In genomic region chr5:36894604-36895368, GRCm38 (mm10) we compare ENCODE assay signal across 21 mouse cellular contexts. TPM values are rescaled to one million over a fixed set of nuclear protein-coding genes. Genes with fewer than 3 reads are reported as not detected.
DNase-seq lines count a peak whose midpoint lies in the region; ATAC-seq and TF ChIP-seq lines count a peak whose summit lies in the region.
"Had no signal": no experiment of that assay in that cellular context is flagged by ENCODE, and none has a peak within 500 bp of the region (broad histone marks: within the 10 kb centered on the region; RNA-seq: fewer than 3 reads in every experiment).

No protein-coding gene starts in this region.

- no peaks in the 10 kb centered on the region for H3K9me3 ChIP-seq in midbrain, embryonic 16.5 days (replicated peaks; ENCODE audit: control insufficient read depth, low read length, poor library complexity, severe bottlenecking)
- H3K9me3 ChIP-seq in midbrain, embryonic 11.5 days (ENCODE audit: control insufficient read depth, low read length), result no peaks in the 10 kb centered on the region
- H3K9me3 ChIP-seq in heart, embryonic 11.5 days (replicated peaks; ENCODE audit: control insufficient read depth, low read length), result no peaks in the 10 kb centered on the region
- H3K9me3 ChIP-seq: forebrain, embryonic 10.5 days; hindbrain, embryonic 15.5 days; kidney, embryonic 15.5 days; limb, embryonic 15.5 days; neural tube, embryonic 12.5 days had no signal

- H3K4me1 ChIP-seq in midbrain, embryonic 16.5 days (ENCODE audit: control insufficient read depth, insufficient read depth, low read length), result peaks cover 17% of the 10 kb centered on the region
- 0 out of 2 replicates have a peak, but pooled peaks cover 2% of the 10 kb centered on the region for H3K4me1 ChIP-seq in midbrain, embryonic 11.5 days (ENCODE audit: control insufficient read depth, insufficient read depth, low read length)
- peaks cover 76% of the 10 kb centered on the region for H3K4me1 ChIP-seq in olfactory bulb, adult 2 months (ENCODE audit: control insufficient read depth, insufficient read depth, low read length)
- peaks cover 12% of the 10 kb centered on the region for H3K4me1 ChIP-seq in heart, embryonic 11.5 days (ENCODE audit: control insufficient read depth, insufficient read depth, low read length)
- H3K4me1 ChIP-seq: kidney, embryonic 15.5 days; limb, embryonic 15.5 days had no signal

- no peak for DNase-seq in cerebellum, postnatal 4 days (ENCODE audit: low spot score in 2 of 2)
- no peak for DNase-seq in midbrain, embryonic 11.5 days (ENCODE audit: low spot score, missing footprints)
- peak; percentile 95 for DNase-seq in cerebellum, adult 9-10 months
- no peak for DNase-seq in testis, postnatal 10 days (ENCODE audit: low spot score)
- DNase-seq: adrenal gland, adult 2 months; kidney, postnatal 4 days; right cerebral cortex, postnatal 14 days; spleen, adult 18-20 months; thymus, adult 18-20 months had no signal

- H3K4me3 ChIP-seq in midbrain, embryonic 16.5 days (ENCODE audit: low read depth, low read length), result no peak overlapping the region
- H3K4me3 ChIP-seq in midbrain, embryonic 11.5 days (ENCODE audit: low read depth, low read length), result no peak overlapping the region
- H3K4me3 ChIP-seq in olfactory bulb, adult 2 months (ENCODE audit: insufficient read depth, low read depth, low read length), result no peak overlapping the region
- H3K4me3 ChIP-seq in heart, embryonic 11.5 days (ENCODE audit: low read depth, low read length), result no peak overlapping the region
- H3K4me3 ChIP-seq: forebrain, embryonic 10.5 days; hindbrain, embryonic 15.5 days; kidney, embryonic 15.5 days; limb, embryonic 15.5 days; neural tube, embryonic 12.5 days had no signal

- H3K36me3 ChIP-seq in midbrain, embryonic 16.5 days (ENCODE audit: control insufficient read depth, insufficient read depth, low read length), result no peaks in the 10 kb centered on the region
- no peaks in the 10 kb centered on the region for H3K36me3 ChIP-seq in midbrain, embryonic 11.5 days (ENCODE audit: control insufficient read depth, insufficient read depth, low read length)
- H3K36me3 ChIP-seq in heart, embryonic 11.5 days (ENCODE audit: control insufficient read depth, insufficient read depth, low read length), result no peaks in the 10 kb centered on the region
- H3K36me3 ChIP-seq: forebrain, embryonic 10.5 days; hindbrain, embryonic 15.5 days; kidney, embryonic 15.5 days; limb, embryonic 15.5 days; neural tube, embryonic 12.5 days had no signal

- no peak overlapping the region for H3K9ac ChIP-seq in midbrain, embryonic 16.5 days (ENCODE audit: low read depth, low read length)
- H3K9ac ChIP-seq in midbrain, embryonic 11.5 days (ENCODE audit: low read length), result no peak overlapping the region
- no peak overlapping the region for H3K9ac ChIP-seq in heart, embryonic 11.5 days (ENCODE audit: low read depth, low read length)
- H3K9ac ChIP-seq: hindbrain, embryonic 15.5 days; kidney, embryonic 15.5 days; limb, embryonic 15.5 days; neural tube, embryonic 12.5 days had no signal

- 81% methylated on average over 6 of the region's 6 CpGs for WGBS in midbrain, embryonic 16.5 days
- 85% methylated on average over 6 of the region's 6 CpGs for WGBS in midbrain, embryonic 11.5 days
- 57% methylated on average over 6 of the region's 6 CpGs for WGBS in olfactory bulb, adult 2 months
- 76% methylated on average over 6 of the region's 6 CpGs for WGBS in heart, embryonic 11.5 days (ENCODE audit: insufficient replicate concordance)

- no peak overlapping the region for H3K4me2 ChIP-seq in midbrain, embryonic 16.5 days (ENCODE audit: low read length)
- no peak overlapping the region for H3K4me2 ChIP-seq in midbrain, embryonic 11.5 days
- H3K4me2 ChIP-seq in heart, embryonic 11.5 days, result no peak overlapping the region
- H3K4me2 ChIP-seq: hindbrain, embryonic 15.5 days; kidney, embryonic 15.5 days; limb, embryonic 15.5 days; neural tube, embryonic 12.5 days had no signal

- ATAC-seq in cerebellum, adult (ENCODE audit: insufficient number of reproducible peaks, low FRiP score, low TSS enrichment), result peak; percentile 62
- ATAC-seq in midbrain, embryonic 16.5 days, result no peak
- no peak for ATAC-seq in midbrain, embryonic 11.5 days (ENCODE audit: low FRiP score)
- no peak for ATAC-seq in heart, embryonic 11.5 days (replicated peaks; ENCODE audit: insufficient number of reproducible peaks, low FRiP score, low TSS enrichment)
- ATAC-seq: intestine, postnatal 0 days; lung, postnatal 0 days had no signal

- H3K27ac ChIP-seq in midbrain, embryonic 16.5 days (ENCODE audit: low read length), result 0 out of 2 replicates have a peak overlapping the region, but pooled peaks have one; percentile 11
- no peak overlapping the region for H3K27ac ChIP-seq in midbrain, embryonic 11.5 days (ENCODE audit: low read depth, low read length)
- peak overlapping the region; percentile 89 for H3K27ac ChIP-seq in olfactory bulb, adult 2 months (ENCODE audit: insufficient read depth, low read depth, low read length)
- no peak overlapping the region for H3K27ac ChIP-seq in heart, embryonic 11.5 days (ENCODE audit: low read depth, low read length)
- H3K27ac ChIP-seq: forebrain, embryonic 10.5 days; hindbrain, embryonic 15.5 days; kidney, embryonic 15.5 days; limb, embryonic 15.5 days; neural tube, embryonic 12.5 days had no signal

- no peak for TF ChIP-seq CTCF in olfactory bulb, adult 2 months (IDR thresholded peaks at IDR 0.05; ENCODE audit: insufficient read depth, low read depth, low read length)

- no peak for TF ChIP-seq POLR2A in olfactory bulb, adult 2 months (IDR thresholded peaks at IDR 0.05; ENCODE audit: insufficient read depth, low read depth, low read length)

- H3K27me3 ChIP-seq in midbrain, embryonic 16.5 days (ENCODE audit: control insufficient read depth, insufficient read depth, low read depth, low read length), result no peaks in the 10 kb centered on the region
- H3K27me3 ChIP-seq in midbrain, embryonic 11.5 days (ENCODE audit: control insufficient read depth, insufficient read depth, low read length), result no peaks in the 10 kb centered on the region
- no peaks in the 10 kb centered on the region; the same call in none of the 2 replicates for H3K27me3 ChIP-seq in heart, embryonic 11.5 days (ENCODE audit: control insufficient read depth, insufficient read depth, low read length)
- H3K27me3 ChIP-seq: hindbrain, embryonic 15.5 days; neural tube, embryonic 12.5 days had no signal

RNA-seq across cellular contexts. Expression of gene Ppp2r2c, which starts 26.5 kb away (rescaled TPM):
- 56.8 and 61.1 TPM in 2 replicates for polyA plus RNA-seq in midbrain, embryonic 16.5 days (2015; fragmentation: Nextera tagmentation; extraction: Ambion mirVana)
- 1.2 TPM in 2 replicates for polyA plus RNA-seq in midbrain, embryonic 11.5 days (2014; fragmentation: Nextera tagmentation; extraction: Ambion mirVana)
- 124 TPM in 1 of 2 replicates, not detected in the other for polyA plus RNA-seq in olfactory bulb, adult 2 months (2012; ENCODE audit: insufficient read depth, insufficient read length, low replicate concordance, missing spikeins)
- 0.19 and 0.72 TPM in 2 replicates for polyA plus RNA-seq in heart, embryonic 11.5 days (2014; fragmentation: Nextera tagmentation; extraction: Ambion mirVana)
- polyA plus RNA-seq: heart, postnatal 0 days; lung, postnatal 0 days had no signal

Comparison
In these comparisons a context has a peak if more than half of its experiments do, and no peak if none do; other contexts are left out.
1. H3K27ac ChIP-seq: peak in midbrain, embryonic 16.5 days (single experiment) and olfactory bulb, adult 2 months (single experiment); none in midbrain, embryonic 11.5 days (single experiment) and heart, embryonic 11.5 days (single experiment).